Mouse (Mus musculus) cerebellum, adult 18-20 months (tissue): ENCODE results near the gene Klf11.
A peak's percentile ranks its signal among the peaks of the same experiment; 100 is the strongest.
"Not testable (repeated sequence)": the region's sequence is repeated elsewhere in the genome, so short reads cannot be mapped to it uniquely, and the experiment has no call there.

ENCODE experiments used
- DNase-seq, 2 experiments: peaks; one replicate each; pipeline ENCODE4 v3.0.0; 2021

The Klf11 gene

GRCm38 (mm10) chr12:24654065-24654862 is 3.2 kb downstream of the Klf11 start:
- no peak for DNase-seq

- no peak for DNase-seq
Observed at GRCm38 (mm10) chr12:24656436-24656835, 5.4 kb downstream of the Klf11 start.

GRCm38 (mm10) chr12:24658998-24659397 is 7.9 kb downstream of the Klf11 start:
- no peak for DNase-seq

- DNase-seq: no peak
Observed at GRCm38 (mm10) chr12:24659923-24660322, 8.8 kb downstream of the Klf11 start.

- DNase-seq: no peak
Observed at GRCm38 (mm10) chr12:24661100-24661499, 10.0 kb downstream of the Klf11 start.

GRCm38 (mm10) chr12:24662131-24662530 is 11.1 kb downstream of the Klf11 start:
- no peak for DNase-seq

- DNase-seq: no peak
Observed at GRCm38 (mm10) chr12:24680096-24680491, 29.0 kb downstream of the Klf11 start.

- DNase-seq: peak in 1 of 2 experiments; percentile 13
Observed at GRCm38 (mm10) chr12:24680492-24681285, 29.6 kb downstream of the Klf11 start.

GRCm38 (mm10) chr12:24681286-24682023 is 30.4 kb downstream of the Klf11 start, which contains the start of gene Cys1:
TSS of gene Cys1 (minus strand) at chr12:24681813.
- DNase-seq: no peak

- no peak for DNase-seq
Observed at GRCm38 (mm10) chr12:24682563-24682962, 31.5 kb downstream of the Klf11 start.

GRCm38 (mm10) chr12:24683461-24683860 is 32.4 kb downstream of the Klf11 start:
- no peak for DNase-seq

- no peak for DNase-seq
Observed at GRCm38 (mm10) chr12:24686038-24686695, 35.1 kb downstream of the Klf11 start.

- DNase-seq: no peak
Observed at GRCm38 (mm10) chr12:24686696-24687346, 35.7 kb downstream of the Klf11 start.

- no peak for DNase-seq
Observed at GRCm38 (mm10) chr12:24690351-24690750, 39.3 kb downstream of the Klf11 start.

- DNase-seq: peak; percentile 75 to 79
Observed at GRCm38 (mm10) chr12:24696500-24697483, 45.7 kb downstream of the Klf11 start.

GRCm38 (mm10) chr12:24697484-24698204 is 46.6 kb downstream of the Klf11 start:
- DNase-seq: no peak

- no peak for DNase-seq
Observed at GRCm38 (mm10) chr12:24698514-24698913, 47.4 kb downstream of the Klf11 start.

- DNase-seq: no peak
Observed at GRCm38 (mm10) chr12:24699578-24699977, 48.5 kb downstream of the Klf11 start.

GRCm38 (mm10) chr12:24701621-24702020 is 50.5 kb downstream of the Klf11 start:
- DNase-seq: not testable (repeated sequence)

- DNase-seq: no peak
Observed at GRCm38 (mm10) chr12:24703013-24703412, 51.9 kb downstream of the Klf11 start.
